Mouse (Mus musculus) spleen, adult 2 months (tissue): ENCODE data around the gene Sdr42e1.

Experiments
- CTCF ChIP-seq: fragments of 200-500 bp; IDR thresholded peaks from 2 replicates; pipeline ENCODE4 v1.5.1; 2011; ENCODE audit warnings: mild to moderate bottlenecking, inconsistent platforms; ENCODE audit not compliant: insufficient read depth, insufficient read length, insufficient replicate concordance; ENCODE audit errors: extremely low read depth
- POLR2A ChIP-seq: fragments of 200-500 bp; IDR thresholded peaks from 2 replicates; pipeline ENCODE4 v1.6.1; 2011; ENCODE audit warnings: low read depth, low read length, inconsistent platforms

DNA sequence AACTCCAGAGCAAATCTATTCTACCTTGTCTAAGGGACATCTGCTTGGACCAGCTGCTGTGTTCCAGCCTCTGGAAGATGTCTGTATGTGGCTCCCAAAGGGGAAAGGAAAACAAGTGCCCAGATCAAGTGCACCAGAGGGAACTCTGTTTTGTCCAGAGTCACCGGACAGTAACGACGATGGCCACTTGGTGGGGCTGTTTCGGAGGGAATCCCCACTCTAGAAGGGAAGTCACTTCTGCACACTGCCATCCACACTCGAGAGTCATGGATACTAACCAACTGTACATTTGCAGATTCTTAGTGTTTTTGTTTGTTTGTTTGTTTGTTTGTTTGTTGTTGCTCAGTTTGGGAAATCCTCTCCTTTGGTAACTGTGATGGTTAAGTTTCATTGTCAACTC is 23.8 kb upstream of the Sdr42e1 start:
- TF ChIP-seq CTCF (no peak), POLR2A (no peak)
